ENCODE assay signal across 9 mouse cellular contexts in genomic region chr14:101774631-101775030, GRCm38 (mm10). TPM values are rescaled to one million over a fixed set of nuclear protein-coding genes. Genes with fewer than 3 reads are reported as not detected.
DNase-seq lines count a peak whose midpoint lies in the region; ATAC-seq lines count a peak whose summit lies in the region.
"Had no signal": no experiment of that assay in that cellular context is flagged by ENCODE, and none has a peak within 500 bp of the region (broad histone marks: within the 10 kb centered on the region; RNA-seq: fewer than 3 reads in every experiment).

No protein-coding gene starts in this region.

- H3K27me3 ChIP-seq in hindbrain, embryonic 11.5 days (ENCODE audit: control insufficient read depth, insufficient read depth, low read length): no peaks in the 10 kb centered on the region
- H3K27me3 ChIP-seq in hindbrain, embryonic 10.5 days (ENCODE audit: insufficient read depth, poor library complexity, severe bottlenecking): no peaks in the 10 kb centered on the region
- no peaks in the 10 kb centered on the region for H3K27me3 ChIP-seq in hindbrain, embryonic 14.5 days (ENCODE audit: control insufficient read depth, insufficient read depth, low read length)
- H3K27me3 ChIP-seq: embryonic facial prominence, embryonic 13.5 days had no signal

- no peaks in the 10 kb centered on the region for H3K36me3 ChIP-seq in hindbrain, embryonic 11.5 days (ENCODE audit: control insufficient read depth, insufficient read depth, low read length)
- H3K36me3 ChIP-seq in hindbrain, embryonic 10.5 days: no peaks in the 10 kb centered on the region
- no peaks in the 10 kb centered on the region for H3K36me3 ChIP-seq in hindbrain, embryonic 14.5 days (replicated peaks; ENCODE audit: control insufficient read depth, insufficient read depth)
- H3K36me3 ChIP-seq: embryonic facial prominence, embryonic 13.5 days had no signal

- 60% methylated on average over 4 of the region's 4 CpGs for WGBS in hindbrain, embryonic 11.5 days
- 56% methylated on average over 4 of the region's 4 CpGs for WGBS in hindbrain, embryonic 10.5 days
- 55% methylated on average over 4 of the region's 4 CpGs for WGBS in hindbrain, embryonic 14.5 days

- H3K4me3 ChIP-seq in hindbrain, embryonic 11.5 days (ENCODE audit: low read depth, low read length): no peak overlapping the region
- H3K4me3 ChIP-seq in hindbrain, embryonic 10.5 days: no peak overlapping the region
- H3K4me3 ChIP-seq in hindbrain, embryonic 14.5 days (replicated peaks; ENCODE audit: low read length): no peak overlapping the region
- H3K4me3 ChIP-seq: embryonic facial prominence, embryonic 13.5 days had no signal

- peak; percentile 66; the same call in 1 of the 2 replicates for ATAC-seq in hindbrain, embryonic 11.5 days (ENCODE audit: low FRiP score)
- ATAC-seq in activated CD4-positive, CD25-positive, alpha-beta regulatory T cell, adult 4 months: no peak
- no peak for ATAC-seq in hindbrain, embryonic 14.5 days (ENCODE audit: low FRiP score)

- no peak overlapping the region for H3K27ac ChIP-seq in hindbrain, embryonic 11.5 days (ENCODE audit: low read depth, low read length)
- H3K27ac ChIP-seq in hindbrain, embryonic 10.5 days: no peak overlapping the region
- H3K27ac ChIP-seq in hindbrain, embryonic 14.5 days: no peak overlapping the region
- H3K27ac ChIP-seq: embryonic facial prominence, embryonic 13.5 days had no signal

- no peak overlapping the region for H3K9ac ChIP-seq in hindbrain, embryonic 11.5 days (ENCODE audit: low read depth, low read length)
- no peak overlapping the region for H3K9ac ChIP-seq in hindbrain, embryonic 14.5 days
- H3K9ac ChIP-seq: embryonic facial prominence, embryonic 13.5 days had no signal

- H3K4me1 ChIP-seq in hindbrain, embryonic 11.5 days (replicated peaks; ENCODE audit: control insufficient read depth, insufficient read depth, low read length): no peaks in the 10 kb centered on the region
- H3K4me1 ChIP-seq in hindbrain, embryonic 10.5 days (replicated peaks): no peaks in the 10 kb centered on the region
- no peaks in the 10 kb centered on the region for H3K4me1 ChIP-seq in hindbrain, embryonic 14.5 days (replicated peaks; ENCODE audit: control insufficient read depth, insufficient read depth, low read length)
- H3K4me1 ChIP-seq: embryonic facial prominence, embryonic 13.5 days had no signal

- H3K4me2 ChIP-seq in hindbrain, embryonic 11.5 days (replicated peaks; ENCODE audit: low read depth, low read length): no peak overlapping the region
- no peak overlapping the region for H3K4me2 ChIP-seq in hindbrain, embryonic 14.5 days (replicated peaks)
- H3K4me2 ChIP-seq: embryonic facial prominence, embryonic 13.5 days had no signal

- DNase-seq in hindbrain, embryonic 11.5 days (ENCODE audit: low spot score): peak; percentile 40
- DNase-seq in hindbrain, embryonic 10.5 days (ENCODE audit: low spot score): no peak
- peak; percentile 3 for DNase-seq in thymus, postnatal 0 days (ENCODE audit: low spot score)
- no peak for DNase-seq in thymus, postnatal 25 days
- peak; percentile 46 for DNase-seq in embryo, embryonic 10 days (ENCODE audit: low spot score)
- DNase-seq in lung, postnatal 14 days: peak; percentile 48
- DNase-seq in hindbrain, embryonic 14.5 days (ENCODE audit: low spot score): no peak

- no peaks in the 10 kb centered on the region for H3K9me3 ChIP-seq in hindbrain, embryonic 11.5 days (ENCODE audit: control insufficient read depth, low read length)
- H3K9me3 ChIP-seq in hindbrain, embryonic 10.5 days: no peaks in the 10 kb centered on the region
- H3K9me3 ChIP-seq in hindbrain, embryonic 14.5 days (ENCODE audit: control insufficient read depth, low read length): no peaks in the 10 kb centered on the region
- H3K9me3 ChIP-seq: embryonic facial prominence, embryonic 13.5 days had no signal

RNA-seq across cellular contexts. Expression of gene Lmo7, which starts 44.9 kb away (rescaled TPM):
- 1.1 and 3.3 TPM in 2 replicates for polyA plus RNA-seq in hindbrain, embryonic 11.5 days (2014; fragmentation: Nextera tagmentation; extraction: Ambion mirVana)
- 0.97 and 1.8 TPM in 2 replicates for polyA plus RNA-seq in hindbrain, embryonic 10.5 days (2016; fragmentation: Nextera tagmentation; extraction: Ambion mirVana)
- 2.6 and 3.2 TPM in 2 replicates for polyA plus RNA-seq in thymus, postnatal 0 days (2015; fragmentation: Nextera tagmentation; extraction: Ambion mirVana)
- polyA plus RNA-seq in activated CD4-positive, CD25-positive, alpha-beta regulatory T cell, adult 4 months (2017; shearing (Covaris generic)): under 1 TPM in 1 of 2 experiments, not detected in 1; 0.45 TPM
- polyA plus RNA-seq in hindbrain, embryonic 14.5 days (2014; fragmentation: Nextera tagmentation; extraction: Ambion mirVana): 1.6 and 2.5 TPM in 2 replicates

RNA-seq across cellular contexts. Expression of gene Gm9922, which starts 45.0 kb away (rescaled TPM):
- 0.67 TPM in 1 of 2 replicates, not detected in the other for polyA plus RNA-seq in hindbrain, embryonic 11.5 days (2014; fragmentation: Nextera tagmentation; extraction: Ambion mirVana)
- polyA plus RNA-seq in hindbrain, embryonic 10.5 days (2016; fragmentation: Nextera tagmentation; extraction: Ambion mirVana): 0.58 TPM in 1 of 2 replicates, not detected in the other
- 0.68 and 1.6 TPM in 2 replicates for polyA plus RNA-seq in thymus, postnatal 0 days (2015; fragmentation: Nextera tagmentation; extraction: Ambion mirVana)
- polyA plus RNA-seq in activated CD4-positive, CD25-positive, alpha-beta regulatory T cell, adult 4 months (2017; shearing (Covaris generic)): not detected
- polyA plus RNA-seq in hindbrain, embryonic 14.5 days (2014; fragmentation: Nextera tagmentation; extraction: Ambion mirVana): not detected in 2 replicates

Comparison
In these comparisons a context has a peak if more than half of its experiments do, and no peak if none do; other contexts are left out.
1. DNase-seq: peak in hindbrain, embryonic 11.5 days (single experiment), thymus, postnatal 0 days (single experiment), embryo, embryonic 10 days (single experiment) and lung, postnatal 14 days (single experiment); none in hindbrain, embryonic 10.5 days (single experiment), thymus, postnatal 25 days (single experiment) and hindbrain, embryonic 14.5 days (single experiment).